Mouse (Mus musculus): ENCODE measurements around the gene Meis1. TPM values are rescaled to one million over a fixed set of nuclear protein-coding genes. Genes with fewer than 3 reads are reported as not detected.
A peak's percentile ranks its signal among the peaks of the same experiment; 100 is the strongest.

Meis1 gene
- 36.1 and 39.6 TPM in 2 replicates for polyA plus RNA-seq (2016; fragmentation: Nextera tagmentation; extraction: Ambion mirVana)

DNA sequence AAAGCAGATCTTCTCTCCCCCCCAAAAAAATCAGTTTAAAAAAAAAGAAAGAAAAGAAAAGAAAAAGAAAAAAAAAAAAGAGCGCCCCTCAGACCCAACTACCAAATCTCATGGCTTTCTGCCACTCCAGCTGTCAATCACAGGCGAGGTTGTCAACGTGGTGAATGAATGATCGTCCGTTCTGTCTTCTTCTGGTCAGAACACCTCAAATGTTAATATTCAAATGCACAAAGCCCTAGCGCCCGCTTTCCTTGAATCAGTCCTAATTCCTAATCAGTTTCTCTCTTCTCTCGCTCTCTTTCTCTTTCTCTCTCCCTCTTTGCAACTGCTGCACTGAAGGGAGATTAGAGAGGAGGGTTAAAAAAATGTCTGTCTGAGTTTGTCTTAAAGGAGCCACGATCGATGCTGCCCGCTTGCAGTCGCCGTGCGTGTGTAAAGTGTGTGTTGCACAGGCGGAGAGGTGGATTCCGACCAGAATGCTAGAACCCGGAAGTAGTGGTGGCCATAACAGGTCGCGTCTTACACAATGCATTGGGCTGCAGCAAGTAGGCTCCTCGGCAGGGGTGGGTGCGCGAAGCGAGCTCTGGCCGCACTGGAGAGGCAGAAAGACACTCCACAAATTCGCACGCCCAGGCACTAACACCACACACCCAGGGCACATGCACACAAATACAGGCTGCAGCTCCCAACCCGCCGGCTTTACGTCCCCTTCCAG, at the start of gene Meis1:
Gene Meis1, minus strand, starts transcription at position 497 of the 715 bp plus-strand sequence.
- peak; percentile 88 for DNase-seq (ENCODE audit: extremely low spot score, low spot score)
- Histone ChIP-seq H3K27ac (peak within 1 kb of the TSS; percentile 96), H3K36me3 (replicated peaks) (no peaks in the 10 kb centered on the region), H3K4me3 (peak within 1 kb of the TSS; percentile 64), H3K4me1 (peaks cover 79% of the 10 kb centered on the region), H3K9me3 (no peaks in the 10 kb centered on the region), H3K27me3 (ENCODE audit: poor library complexity, severe bottlenecking) (peaks cover 73% of the 10 kb centered on the region)
- WGBS, result under 1% methylated on average over 29 of the region's 29 CpGs

DNA sequence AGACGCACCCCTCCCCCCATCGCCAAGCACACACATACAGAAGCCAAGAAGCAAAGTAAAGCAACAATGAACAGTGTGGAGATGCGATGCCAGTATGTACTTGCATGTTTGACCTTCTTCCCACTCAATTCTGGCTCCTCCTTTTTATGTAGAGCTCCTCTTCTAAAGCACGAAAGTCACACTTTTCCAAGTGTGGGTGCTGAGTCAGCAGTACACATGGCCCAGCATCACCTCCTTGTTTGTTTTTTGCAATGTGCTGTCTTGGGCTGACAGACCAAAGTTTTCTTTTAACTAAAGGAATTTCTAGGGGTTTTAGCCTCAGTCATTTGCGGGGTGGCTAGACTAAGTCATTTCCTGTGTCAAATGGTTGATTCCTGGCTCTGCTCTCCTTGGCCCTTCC, 48.5 kb upstream of the Meis1 start:
- Histone ChIP-seq H3K27me3 (ENCODE audit: poor library complexity, severe bottlenecking) (no peaks in the 10 kb centered on the region), H3K27ac (no peak overlapping the region), H3K4me1 (no peaks in the 10 kb centered on the region), H3K36me3 (replicated peaks) (no peaks in the 10 kb centered on the region), H3K9me3 (peaks cover 4% of the 10 kb centered on the region; the same call in 1 of the 2 replicates), H3K4me3 (no peak overlapping the region)
- WGBS, result 84% methylated on average over 5 of the region's 5 CpGs
- no peak for DNase-seq (ENCODE audit: extremely low spot score, low spot score)

DNA sequence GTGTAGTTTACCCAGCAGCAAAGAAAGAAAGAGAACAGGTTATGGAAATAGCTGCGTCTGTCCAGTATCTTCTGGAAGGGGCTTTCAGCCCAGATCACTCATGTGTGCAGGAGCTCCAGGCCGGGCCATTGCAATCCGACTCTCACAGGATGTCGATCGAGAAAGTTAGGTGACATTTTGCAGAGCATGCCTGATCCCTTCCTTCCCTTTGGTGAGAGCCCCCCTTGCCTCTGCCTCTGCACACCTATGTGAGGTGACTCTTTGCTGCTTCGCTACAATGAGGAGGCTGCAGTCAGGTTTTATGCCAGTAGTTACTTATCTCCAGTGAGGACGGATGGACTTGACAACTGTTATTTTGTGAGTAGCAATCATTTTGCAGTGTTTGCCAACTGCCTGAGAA, 30.5 kb upstream of the Meis1 start:
- Histone ChIP-seq H3K27ac (no peak overlapping the region), H3K9me3 (no peaks in the 10 kb centered on the region), H3K36me3 (replicated peaks) (no peaks in the 10 kb centered on the region), H3K4me1 (peaks cover 17% of the 10 kb centered on the region), H3K27me3 (ENCODE audit: poor library complexity, severe bottlenecking) (peaks cover 17% of the 10 kb centered on the region), H3K4me3 (no peak overlapping the region)
- 71% methylated on average over 7 of the region's 7 CpGs for WGBS
- DNase-seq (ENCODE audit: extremely low spot score, low spot score), result no peak

DNA sequence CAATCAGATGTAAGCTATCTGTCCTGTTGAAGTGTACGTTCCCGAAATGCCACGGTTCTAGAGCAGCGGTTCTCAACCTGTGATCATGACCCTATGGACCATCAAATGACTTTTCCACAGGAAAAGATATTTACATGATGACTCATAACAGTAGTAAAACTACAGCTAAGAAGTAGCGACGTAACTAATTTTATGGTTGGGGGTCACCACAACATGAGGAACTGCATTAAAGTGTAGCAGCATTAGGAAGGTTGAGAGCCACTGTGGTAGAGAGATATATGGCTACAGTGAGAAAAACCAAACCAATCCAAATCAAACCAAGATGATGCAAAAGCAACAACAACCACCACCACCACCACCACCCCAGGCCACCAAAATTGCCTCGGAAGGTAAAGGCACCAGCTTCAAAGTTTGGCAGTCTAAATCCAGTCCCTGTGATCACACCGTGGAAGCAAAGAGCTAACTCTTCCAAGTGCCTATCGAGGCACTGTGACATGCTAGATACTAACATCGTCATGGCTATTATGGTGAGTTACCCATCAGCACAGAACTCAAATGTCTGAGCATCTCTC, 17.9 kb upstream of the Meis1 start:
- no peak for DNase-seq (ENCODE audit: extremely low spot score, low spot score)
- no peaks in the 10 kb centered on the region for H3K36me3 ChIP-seq (replicated peaks)
- no peaks in the 10 kb centered on the region for H3K27me3 ChIP-seq (ENCODE audit: poor library complexity, severe bottlenecking)
- WGBS, result 95% methylated on average over 10 of the region's 10 CpGs
- H3K4me3 ChIP-seq, result no peak overlapping the region
- H3K9me3 ChIP-seq, result no peaks in the 10 kb centered on the region
- H3K4me1 ChIP-seq, result no peaks in the 10 kb centered on the region
- H3K27ac ChIP-seq, result no peak overlapping the region

DNA sequence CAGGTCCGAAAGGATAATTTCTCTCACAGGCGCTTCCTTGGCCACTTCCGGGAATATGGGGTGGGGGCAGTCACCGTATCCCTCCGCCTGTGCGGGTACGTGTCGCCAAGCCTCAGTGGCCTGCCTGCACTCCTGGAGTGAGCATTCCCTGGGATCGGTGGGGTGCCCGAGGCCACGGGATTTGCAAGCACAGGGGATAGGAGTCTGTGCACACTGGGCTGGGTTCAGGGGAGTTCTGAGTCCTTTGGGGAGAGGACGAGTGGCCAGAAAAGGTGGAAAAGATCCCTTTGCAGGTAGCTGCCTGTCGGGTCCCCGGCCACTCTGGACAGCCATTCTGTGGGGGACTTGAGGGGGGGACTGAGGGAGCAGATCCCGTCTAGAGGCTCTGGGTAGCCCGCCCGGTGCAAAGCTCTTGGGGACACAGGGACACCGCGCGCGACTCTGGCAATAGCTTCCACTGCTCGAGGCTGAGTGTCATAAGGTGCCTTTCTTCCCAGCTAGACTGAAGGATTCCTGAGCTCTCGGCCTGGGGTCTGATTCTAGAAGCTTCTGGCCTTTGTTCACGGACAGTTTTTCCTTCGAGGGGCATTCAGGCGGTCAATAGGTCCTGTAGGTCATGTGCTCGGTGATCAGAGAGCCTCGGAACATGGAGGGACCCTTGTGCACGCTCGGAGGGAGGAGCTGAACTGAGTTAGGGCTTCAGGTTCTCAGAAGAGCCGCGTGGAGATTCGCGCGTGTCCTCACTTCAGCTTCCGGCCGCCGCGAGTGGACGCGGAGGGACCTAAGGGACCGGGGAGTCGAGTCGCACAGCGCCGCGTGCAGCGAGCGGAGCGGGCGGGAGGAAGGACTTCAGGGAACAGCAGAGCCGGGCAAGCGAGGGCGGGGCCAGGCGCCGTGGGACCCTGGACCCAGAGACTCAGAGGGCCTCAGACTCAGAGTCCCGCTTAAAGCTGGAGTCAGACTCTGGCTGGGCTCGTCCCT, 8.1 kb upstream of the Meis1 start:
- peak; percentile 64 for DNase-seq (ENCODE audit: extremely low spot score, low spot score)
- Histone ChIP-seq H3K4me3 (peak overlapping the region; percentile 57), H3K36me3 (replicated peaks) (no peaks in the 10 kb centered on the region), H3K4me1 (peaks cover 35% of the 10 kb centered on the region), H3K27ac (peak overlapping the region; percentile 86), H3K9me3 (no peaks in the 10 kb centered on the region), H3K27me3 (ENCODE audit: poor library complexity, severe bottlenecking) (peaks cover 70% of the 10 kb centered on the region)
- WGBS, result under 1% methylated on average over 58 of the region's 58 CpGs

DNA sequence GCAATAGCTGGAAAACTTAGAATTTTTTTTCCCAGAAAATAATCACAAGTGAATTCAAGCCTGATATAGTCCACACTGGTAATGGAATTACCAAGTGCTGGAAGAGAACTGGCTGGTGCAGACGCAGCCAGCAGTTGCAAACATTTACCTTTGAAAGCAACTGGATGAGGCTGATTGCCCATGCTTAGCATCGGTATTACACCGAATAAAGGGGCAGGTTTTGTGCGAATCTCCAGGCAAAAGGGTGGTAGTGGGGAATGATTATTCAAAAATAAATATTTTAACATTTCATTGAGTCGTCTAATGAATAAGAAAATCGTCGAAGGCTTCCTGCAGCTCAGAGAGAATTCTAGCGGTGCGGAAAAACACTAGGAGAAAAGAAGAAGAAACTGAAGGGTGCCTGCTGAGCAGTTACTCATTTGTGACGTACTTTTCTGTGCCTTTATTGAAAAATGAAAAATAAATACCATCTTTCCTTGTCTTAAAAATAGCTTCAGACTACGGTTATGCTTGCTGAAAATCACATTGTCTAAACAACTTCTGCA, 7.3 kb upstream of the Meis1 start:
- WGBS, result 2% methylated on average over 11 of the region's 11 CpGs
- Histone ChIP-seq H3K27me3 (ENCODE audit: poor library complexity, severe bottlenecking) (peaks cover 78% of the 10 kb centered on the region), H3K4me3 (peak overlapping the region; percentile 57), H3K9me3 (no peaks in the 10 kb centered on the region), H3K27ac (peak overlapping the region; percentile 86), H3K36me3 (replicated peaks) (no peaks in the 10 kb centered on the region), H3K4me1 (peaks cover 44% of the 10 kb centered on the region)
- no peak for DNase-seq (ENCODE audit: extremely low spot score, low spot score)

DNA sequence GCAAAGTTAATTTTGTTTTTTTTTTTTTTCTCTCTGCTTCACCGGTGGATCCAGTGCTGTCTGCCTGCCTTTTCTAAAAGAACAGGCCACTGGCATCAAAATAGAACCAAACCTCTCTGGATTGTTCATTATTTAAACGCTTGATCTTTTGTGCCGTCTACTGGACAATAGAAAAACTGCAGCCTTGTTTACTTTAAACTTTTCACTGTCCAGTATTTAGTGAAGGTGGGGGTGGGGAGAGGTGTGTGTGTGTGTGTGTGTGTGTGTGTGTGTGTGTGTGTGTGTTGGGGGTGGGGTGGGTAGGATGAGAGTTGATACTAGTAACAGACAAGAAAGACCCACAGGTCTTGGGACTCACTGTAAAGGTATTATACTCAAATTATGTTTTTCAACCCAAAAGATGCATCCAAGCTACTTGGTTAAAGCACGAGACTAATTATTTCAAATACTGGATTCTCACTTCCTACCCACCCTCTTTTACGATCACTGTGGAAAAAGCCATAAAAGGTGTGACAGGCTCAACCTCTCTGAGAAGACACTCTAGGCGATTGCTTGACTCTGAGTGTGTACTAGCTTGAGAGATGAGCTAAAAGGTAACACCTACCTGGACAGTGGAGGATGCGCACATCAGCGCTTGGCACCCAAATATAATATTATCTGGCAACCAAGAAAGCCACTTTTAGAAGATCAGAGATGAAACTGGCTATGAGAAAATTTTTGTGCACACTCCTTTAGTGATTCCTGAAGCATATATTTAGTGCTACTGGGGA, 5.9 kb upstream of the Meis1 start:
- 32% methylated on average over 8 of the region's 8 CpGs for WGBS
- Histone ChIP-seq H3K4me1 (peaks cover 53% of the 10 kb centered on the region), H3K27ac (no peak overlapping the region), H3K36me3 (replicated peaks) (no peaks in the 10 kb centered on the region), H3K4me3 (no peak overlapping the region), H3K9me3 (no peaks in the 10 kb centered on the region), H3K27me3 (ENCODE audit: poor library complexity, severe bottlenecking) (peaks cover 87% of the 10 kb centered on the region)
- no peak for DNase-seq (ENCODE audit: extremely low spot score, low spot score)

DNA sequence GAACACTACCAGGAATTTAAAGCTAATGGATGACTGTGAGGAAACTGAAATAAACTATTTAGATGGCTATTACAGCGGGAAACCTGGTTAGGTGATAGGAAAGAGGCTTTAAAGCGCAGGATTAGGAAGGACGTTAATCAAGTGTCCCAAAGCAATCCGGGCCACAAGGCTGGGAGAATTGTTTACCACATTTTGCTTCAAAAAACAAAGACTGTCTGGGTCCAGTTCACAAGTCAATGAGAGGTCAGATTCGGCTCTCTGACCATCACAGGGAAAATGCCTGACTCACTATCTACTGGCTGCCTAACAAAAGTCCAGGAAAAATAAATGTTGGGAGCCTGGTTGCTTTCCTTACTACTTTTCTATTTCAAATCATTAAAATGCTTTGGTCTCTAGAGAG, 4.6 kb upstream of the Meis1 start:
- DNase-seq (ENCODE audit: extremely low spot score, low spot score), result no peak
- 3% methylated on average over 5 of the region's 5 CpGs for WGBS
- Histone ChIP-seq H3K4me3 (no peak overlapping the region), H3K4me1 (peaks cover 58% of the 10 kb centered on the region), H3K27ac (no peak overlapping the region), H3K36me3 (replicated peaks) (no peaks in the 10 kb centered on the region), H3K27me3 (ENCODE audit: poor library complexity, severe bottlenecking) (peaks cover 78% of the 10 kb centered on the region), H3K9me3 (no peaks in the 10 kb centered on the region)

DNA sequence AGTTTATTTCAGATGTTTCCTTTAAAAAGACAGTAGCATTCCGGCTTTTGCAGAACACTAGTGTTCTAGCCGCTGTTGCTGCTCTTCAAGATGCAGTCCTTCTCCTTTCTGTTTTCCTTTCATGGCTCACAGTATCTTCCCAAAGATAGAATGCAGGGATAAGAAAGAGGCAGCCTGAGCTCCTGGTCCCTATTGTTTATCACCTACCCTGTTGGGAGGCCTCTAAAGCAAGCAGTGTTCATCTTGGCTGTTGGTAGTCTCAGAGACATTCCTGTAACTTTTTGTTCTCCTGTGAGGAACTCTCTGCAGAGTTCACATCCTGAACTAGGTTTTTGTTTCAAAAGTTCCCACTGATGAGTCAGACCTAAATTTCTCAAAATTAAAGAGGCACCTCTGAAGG, 3.8 kb upstream of the Meis1 start:
- Histone ChIP-seq H3K4me1 (peaks cover 61% of the 10 kb centered on the region), H3K27ac (no peak overlapping the region), H3K36me3 (replicated peaks) (no peaks in the 10 kb centered on the region), H3K4me3 (no peak overlapping the region), H3K9me3 (no peaks in the 10 kb centered on the region), H3K27me3 (ENCODE audit: poor library complexity, severe bottlenecking) (peaks cover 70% of the 10 kb centered on the region)
- no peak for DNase-seq (ENCODE audit: extremely low spot score, low spot score)
- WGBS, result 16% methylated on average over 2 of the region's 2 CpGs

DNA sequence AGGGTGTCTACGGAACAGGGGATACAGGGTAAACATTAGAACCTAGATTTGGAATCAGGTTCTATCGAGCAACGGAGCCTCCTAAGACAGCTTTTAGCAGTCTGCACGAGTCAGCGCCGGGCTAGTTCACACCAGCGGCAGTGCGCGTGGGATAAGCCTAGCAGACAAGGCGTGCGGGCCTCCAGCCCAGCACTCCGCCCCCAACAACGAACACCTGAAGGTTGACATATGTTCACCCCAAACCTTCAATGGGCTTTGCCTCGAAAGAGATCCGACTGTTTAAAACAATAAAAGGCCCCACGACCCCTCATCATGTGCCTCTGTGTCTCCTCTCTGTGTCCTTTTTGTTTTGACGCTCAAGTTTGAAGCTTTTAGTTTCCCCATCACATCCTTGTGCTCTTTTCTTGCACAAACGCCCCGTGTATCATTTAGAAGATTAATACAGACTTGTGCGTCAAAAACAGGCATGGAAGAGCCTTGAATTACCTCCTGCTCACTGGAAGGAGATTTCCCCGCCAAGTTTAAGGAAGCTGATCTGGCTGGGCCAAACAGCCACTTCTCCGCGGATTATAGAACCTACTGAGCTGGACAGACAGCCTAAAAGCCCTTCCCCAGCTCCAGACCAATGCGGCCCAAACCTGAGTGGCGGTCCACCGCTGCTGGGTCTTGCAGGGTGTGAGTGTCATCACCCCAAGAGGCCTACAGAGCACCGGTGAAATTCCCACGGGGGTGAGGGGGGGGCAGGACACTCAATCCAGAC, 2.3 kb upstream of the Meis1 start:
- Histone ChIP-seq H3K36me3 (replicated peaks) (no peaks in the 10 kb centered on the region), H3K9me3 (no peaks in the 10 kb centered on the region), H3K4me3 (peak overlapping the region; percentile 64), H3K27ac (peak overlapping the region; percentile 96), H3K4me1 (peaks cover 59% of the 10 kb centered on the region), H3K27me3 (ENCODE audit: poor library complexity, severe bottlenecking) (peaks cover 69% of the 10 kb centered on the region)
- DNase-seq (ENCODE audit: extremely low spot score, low spot score), result peak; percentile 52
- WGBS, result under 1% methylated on average over 28 of the region's 28 CpGs

DNA sequence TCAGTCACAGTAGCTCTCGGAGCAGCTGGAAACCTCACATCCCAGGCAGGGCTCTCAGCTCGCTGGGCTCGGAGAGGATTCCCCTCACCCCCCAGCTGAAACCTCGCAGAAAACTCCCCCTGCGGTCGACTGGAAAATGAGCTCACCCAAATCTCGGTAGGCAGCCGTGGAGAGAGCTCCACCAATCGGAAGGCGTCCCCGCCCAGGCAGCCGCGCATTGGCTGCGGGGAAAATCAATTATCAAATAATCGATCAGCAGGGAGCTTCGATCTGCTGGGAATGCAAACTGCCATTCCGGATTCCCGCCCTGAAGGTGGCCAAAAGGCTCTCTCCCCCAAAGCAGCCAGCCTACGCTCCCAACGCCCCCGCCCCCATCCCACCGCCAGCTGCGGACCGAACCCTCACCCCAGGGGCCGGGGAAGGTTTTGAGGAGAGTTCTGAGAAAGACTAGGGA, 1.6 kb upstream of the Meis1 start:
- peaks cover 69% of the 10 kb centered on the region for H3K27me3 ChIP-seq (ENCODE audit: poor library complexity, severe bottlenecking)
- no peaks in the 10 kb centered on the region for H3K9me3 ChIP-seq
- peak overlapping the region; percentile 64 for H3K4me3 ChIP-seq
- WGBS, result under 1% methylated on average over 25 of the region's 25 CpGs
- peak; percentile 95 for DNase-seq (ENCODE audit: extremely low spot score, low spot score)
- peaks cover 61% of the 10 kb centered on the region for H3K4me1 ChIP-seq
- peak overlapping the region; percentile 96 for H3K27ac ChIP-seq
- no peaks in the 10 kb centered on the region for H3K36me3 ChIP-seq (replicated peaks)

Measured in forebrain, embryonic 10.5 days (tissue).